Mouse (Mus musculus) layer of hippocampus, adult 9-10 months (tissue): Measurements from ENCODE around the gene Minar1.

Experiments used
- DNase-seq: peaks from one replicate; pipeline ENCODE4 v3.0.0; 2022; ENCODE audit warnings: low spot score

Gene Minar1

GRCm38 (mm10) chr9:89623006-89623760 lies at the start of gene Minar1:
Gene Minar1, minus strand, starts transcription at chr9:89623125.
- DNase-seq: no peak

DNA sequence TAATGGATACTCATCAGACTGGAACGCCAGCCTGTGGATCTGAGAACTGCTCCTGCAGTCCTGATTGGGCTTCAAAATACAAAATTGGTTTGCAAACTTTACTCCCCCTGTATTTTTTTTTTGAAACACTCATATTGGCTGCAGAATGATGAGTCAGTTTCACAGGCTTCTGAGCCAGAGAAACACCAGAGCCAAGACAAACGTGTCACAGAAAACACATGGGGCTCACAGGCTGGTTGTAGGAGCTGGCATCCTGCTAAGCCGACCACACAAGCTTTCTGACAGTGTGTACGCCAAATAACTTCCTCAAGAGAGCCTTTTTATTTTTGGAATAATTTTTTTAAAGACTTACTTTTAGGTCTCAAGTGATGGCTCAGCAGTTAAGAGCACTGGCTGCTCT lies 47.0 kb upstream of the Minar1 start:
- no peak for DNase-seq

DNA sequence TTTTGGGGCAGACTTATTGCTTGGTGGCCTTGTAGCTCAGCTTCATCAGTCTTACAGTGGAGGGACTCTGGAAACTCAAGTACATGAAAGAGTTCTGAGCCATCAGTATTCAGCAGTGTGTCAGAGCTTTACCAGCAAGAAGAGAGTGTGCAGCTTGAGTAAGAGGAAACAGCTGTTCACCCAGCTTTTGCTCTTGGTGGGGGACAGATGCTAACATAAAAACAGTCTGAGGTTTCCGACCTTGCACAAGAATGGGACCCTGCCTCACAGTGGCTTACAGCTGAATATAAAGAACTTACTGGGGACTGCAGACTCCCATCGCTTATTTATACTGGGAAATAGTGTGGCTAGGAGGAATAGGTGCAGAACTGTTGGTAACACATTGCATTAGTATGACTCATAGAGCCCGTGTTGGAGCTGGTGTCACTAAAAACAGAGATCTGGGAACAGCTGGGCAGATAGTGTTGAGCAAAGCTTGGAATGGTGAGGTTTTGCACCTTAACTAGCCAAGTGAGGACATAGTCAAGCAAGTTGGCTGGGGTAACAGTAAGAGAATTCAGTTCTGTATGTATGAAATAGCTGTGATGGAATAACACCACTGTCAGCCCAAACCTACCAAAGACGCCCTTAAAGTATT lies 44.5 kb upstream of the Minar1 start:
- no peak for DNase-seq

DNA sequence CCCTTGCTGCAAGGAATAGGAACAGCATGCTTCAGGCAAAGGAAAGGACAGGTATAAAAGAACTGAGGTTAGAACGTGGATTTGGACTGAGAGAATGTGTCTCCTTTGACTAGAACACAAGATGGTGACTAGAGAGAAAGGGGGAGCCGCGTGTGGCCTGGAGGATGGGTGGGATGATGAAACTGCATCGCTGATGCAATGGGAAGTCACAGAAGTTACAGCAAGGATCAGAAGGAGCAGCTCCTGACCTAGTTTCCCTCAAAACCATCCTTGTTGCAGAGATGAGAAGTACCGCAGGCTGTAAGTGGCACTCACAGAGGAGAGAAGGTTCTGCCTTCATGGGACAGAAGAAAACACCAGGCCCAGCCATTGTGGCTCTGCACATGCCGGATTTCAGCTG lies 28.0 kb upstream of the Minar1 start:
- DNase-seq: no peak

DNA sequence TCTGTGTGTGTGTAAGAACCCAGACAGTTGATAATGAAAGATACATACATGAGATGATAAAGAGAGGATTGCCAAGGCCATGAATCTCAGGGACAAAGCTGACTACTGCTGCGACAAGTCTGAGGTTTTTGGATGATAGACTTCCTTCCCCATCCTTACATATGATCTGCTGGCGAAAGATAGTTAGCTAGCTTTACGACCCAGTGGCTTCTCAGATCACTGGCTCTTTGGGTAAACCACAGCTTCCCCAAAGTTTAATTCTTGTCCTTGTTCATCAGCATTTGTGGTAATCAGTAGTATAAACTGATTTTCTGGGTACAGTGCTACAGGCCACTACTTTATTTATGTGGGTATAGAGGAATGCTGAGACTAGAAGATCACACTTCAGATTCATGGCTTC lies 14.5 kb upstream of the Minar1 start:
- no peak for DNase-seq

- DNase-seq: no peak
These were observed 474 bp downstream of the Minar1 start for GRCm38 (mm10) chr9:89622296-89623005.

GRCm38 (mm10) chr9:89621750-89622149 lies 1.2 kb downstream of the Minar1 start:
- DNase-seq: no peak

- DNase-seq: no peak
These were observed 2.6 kb downstream of the Minar1 start for GRCm38 (mm10) chr9:89620347-89620746.

GRCm38 (mm10) chr9:89616946-89617345 lies 6.0 kb downstream of the Minar1 start:
- no peak for DNase-seq

- no peak for DNase-seq
These were observed 12.3 kb downstream of the Minar1 start for GRCm38 (mm10) chr9:89610592-89610991.

DNA sequence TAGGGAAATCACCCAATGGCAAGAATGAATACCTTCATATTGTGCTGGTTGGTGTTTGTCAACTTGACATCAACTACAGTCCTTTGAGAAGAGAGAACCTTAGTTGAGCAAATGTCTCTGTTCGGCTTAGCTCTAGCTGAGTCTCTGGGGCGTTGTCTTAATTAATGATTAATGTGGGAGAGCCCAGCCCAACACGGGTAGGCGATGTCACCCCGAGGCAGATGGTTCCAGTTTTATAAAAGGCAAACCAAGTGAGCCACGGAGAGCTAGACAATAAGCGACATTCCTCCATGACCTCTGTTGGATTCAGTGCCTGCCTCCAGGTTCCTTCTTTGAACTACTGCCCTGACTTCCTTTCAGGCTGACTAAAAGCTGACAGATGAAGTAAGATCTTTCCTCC lies 15.6 kb downstream of the Minar1 start:
- DNase-seq: no peak

DNA sequence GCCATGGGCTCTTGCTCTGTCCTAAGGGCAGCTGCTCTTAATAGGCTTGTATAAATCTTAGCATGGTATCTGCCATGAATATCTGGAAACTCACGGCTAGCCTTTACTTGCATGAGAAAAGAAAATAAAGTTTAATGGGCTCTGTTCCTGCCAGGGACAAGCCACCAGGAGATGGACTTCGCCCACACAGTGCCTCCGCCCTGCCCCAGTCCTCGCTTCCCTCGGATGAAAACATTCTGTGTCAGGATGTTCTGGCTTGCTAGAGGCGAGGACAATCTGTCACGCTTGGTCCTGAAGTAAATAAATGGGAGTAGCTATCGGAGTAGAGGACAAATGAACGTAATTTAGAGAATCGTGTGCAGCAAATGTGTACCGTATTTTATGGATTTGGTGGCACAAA lies 16.7 kb downstream of the Minar1 start:
- DNase-seq: no peak

DNA sequence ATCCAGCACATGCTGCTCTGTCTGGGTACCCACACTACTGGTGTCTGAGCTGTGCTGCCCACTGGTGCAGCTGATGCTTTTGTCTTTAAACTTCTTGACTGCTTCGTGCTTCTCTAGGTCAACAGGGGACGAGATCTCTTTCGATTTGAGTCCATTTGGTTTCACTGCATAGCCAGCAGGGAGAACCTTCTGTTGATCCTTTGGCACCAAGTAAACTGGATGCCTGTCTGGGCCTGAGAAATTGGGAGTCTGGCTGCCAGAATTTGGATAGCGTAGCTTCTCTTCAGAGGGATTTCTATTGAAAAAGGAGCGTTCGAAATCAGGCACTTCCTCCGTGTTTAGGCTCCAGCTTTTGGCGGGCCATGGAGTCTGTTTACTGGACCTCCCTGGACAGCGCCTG lies 21.0 kb downstream of the Minar1 start:
- DNase-seq: no peak

GRCm38 (mm10) chr9:89600677-89601076 lies 22.2 kb downstream of the Minar1 start:
- no peak for DNase-seq

DNA sequence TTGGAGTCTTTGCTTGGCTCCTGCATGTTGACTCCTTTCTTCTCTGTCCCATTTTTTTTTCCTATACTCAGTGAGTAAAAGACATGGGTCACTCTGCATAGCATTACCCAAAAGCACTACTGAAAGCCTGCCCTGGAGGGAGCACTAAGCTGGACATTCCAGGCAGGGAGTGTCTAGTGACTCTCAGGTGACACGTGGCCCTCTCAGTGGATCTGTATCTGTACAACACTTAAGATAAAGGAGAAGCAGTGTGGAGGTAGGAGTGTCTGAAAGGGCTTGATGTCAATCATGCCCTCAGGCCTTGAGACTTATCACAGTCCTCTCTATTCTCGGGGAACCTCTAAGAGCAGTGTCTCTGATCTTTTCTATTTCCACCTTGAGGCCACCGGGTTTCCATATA lies 25.9 kb downstream of the Minar1 start:
- DNase-seq: no peak

- no peak for DNase-seq
These were observed 26.5 kb downstream of the Minar1 start for GRCm38 (mm10) chr9:89596392-89596791.

- no peak for DNase-seq
These were observed 30.5 kb downstream of the Minar1 start for GRCm38 (mm10) chr9:89592391-89592790.

GRCm38 (mm10) chr9:89578422-89578821 lies 44.5 kb downstream of the Minar1 start:
- no peak for DNase-seq

- no peak for DNase-seq
These were observed 70.3 kb downstream of the Minar1 start for GRCm38 (mm10) chr9:89552663-89553062.
